Mouse (Mus musculus): ENCODE data around the gene Anapc15. TPM values are rescaled to one million over a fixed set of nuclear protein-coding genes. Genes with fewer than 3 reads are reported as not detected.

Anapc15 gene
- total RNA-seq (2021): 10 to 100 TPM; 28.4 to 35.1 TPM

GRCm38 (mm10) chr7:101863415-101863814 lies at the start of gene Anapc15:
Gene Anapc15 (plus strand): TSS chr7:101863715.
- no peak for DNase-seq (ENCODE audit: extremely low spot score in 1 of 2, low spot score in 1 of 2)

GRCm38 (mm10) chr7:101817861-101818401 lies 45.6 kb upstream of the Anapc15 start, which contains the start of gene Phox2a:
Gene Phox2a (plus strand): TSS chr7:101818313.
- DNase-seq (ENCODE audit: extremely low spot score in 1 of 2, low spot score in 1 of 2): no peak

- DNase-seq (ENCODE audit: extremely low spot score in 1 of 2, low spot score in 1 of 2): no peak
These were observed 43.1 kb upstream of the Anapc15 start for GRCm38 (mm10) chr7:101820295-101821030.

GRCm38 (mm10) chr7:101821571-101822501 lies 41.7 kb upstream of the Anapc15 start:
- peak in 1 of 2 experiments; percentile 18 for DNase-seq (ENCODE audit: extremely low spot score in 1 of 2, low spot score in 1 of 2)

DNA sequence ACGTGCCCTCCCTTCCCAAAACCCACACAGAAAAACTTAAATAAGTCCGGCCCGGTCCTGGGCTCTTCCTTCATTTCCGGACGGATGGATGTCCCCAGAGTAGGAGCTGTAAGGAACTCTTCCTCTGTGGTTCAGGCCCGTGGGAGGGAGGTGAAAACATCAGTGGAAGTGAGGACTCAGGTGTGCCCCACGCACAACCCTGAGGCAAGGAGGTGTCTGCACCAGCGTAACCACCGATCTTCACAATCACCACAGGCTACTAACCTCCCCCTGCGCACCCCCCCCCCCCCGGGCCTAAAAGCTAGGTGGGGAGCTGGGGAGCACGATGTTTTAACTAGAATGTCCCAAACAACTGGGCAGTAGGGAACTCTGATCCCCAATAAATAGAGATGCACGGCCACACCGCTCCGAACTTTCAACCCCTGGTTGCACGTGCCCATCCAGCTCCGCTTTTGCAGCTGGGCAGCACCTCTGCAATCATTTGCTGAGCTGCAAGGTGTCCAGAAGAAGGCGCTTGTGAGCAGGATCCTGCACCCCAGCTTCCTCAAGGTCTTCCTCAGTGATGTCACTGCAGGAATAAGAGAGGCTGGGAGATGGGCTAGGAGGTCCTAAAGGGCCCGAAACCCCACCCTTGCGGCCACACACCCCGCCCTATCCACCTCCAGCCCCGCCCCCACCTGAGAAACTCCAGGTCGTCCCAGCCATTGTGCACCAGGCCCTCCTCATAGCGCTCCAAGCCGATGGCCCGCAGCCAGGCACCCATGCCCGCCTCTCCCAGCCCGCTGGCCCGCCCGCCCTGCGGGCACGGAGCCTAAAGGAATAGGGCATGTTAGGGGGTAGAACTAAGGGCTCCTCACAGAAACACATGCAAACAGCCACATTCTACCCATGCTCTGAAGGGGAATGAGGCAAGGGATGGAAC lies 40.4 kb upstream of the Anapc15 start:
- DNase-seq (ENCODE audit: extremely low spot score in 1 of 2, low spot score in 1 of 2): no peak

- DNase-seq (ENCODE audit: extremely low spot score in 1 of 2, low spot score in 1 of 2): no peak
These were observed 39.5 kb upstream of the Anapc15 start for GRCm38 (mm10) chr7:101823758-101824630.

GRCm38 (mm10) chr7:101830373-101830772 lies 33.1 kb upstream of the Anapc15 start:
- no peak for DNase-seq (ENCODE audit: extremely low spot score in 1 of 2, low spot score in 1 of 2)

DNA sequence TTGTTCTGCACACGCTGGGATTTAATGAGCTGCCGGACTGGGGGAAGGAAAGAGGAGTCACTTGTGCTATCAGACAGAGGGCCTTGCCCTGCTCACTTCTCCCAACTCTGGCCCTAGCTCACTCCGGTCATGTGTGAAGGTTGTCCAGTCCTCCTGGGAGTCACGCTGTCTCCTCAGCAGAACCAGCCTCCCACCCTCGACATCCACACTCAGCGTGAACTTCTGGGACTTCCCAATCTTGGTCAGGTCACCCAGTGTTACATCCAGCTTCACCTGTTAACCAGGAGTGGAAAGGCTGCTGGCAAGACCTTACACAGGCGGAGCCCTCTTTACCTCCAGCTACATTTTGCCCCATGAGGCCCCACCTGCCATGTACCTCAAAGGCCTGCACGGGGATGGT lies 32.1 kb upstream of the Anapc15 start:
- DNase-seq (ENCODE audit: extremely low spot score in 1 of 2, low spot score in 1 of 2): no peak

DNA sequence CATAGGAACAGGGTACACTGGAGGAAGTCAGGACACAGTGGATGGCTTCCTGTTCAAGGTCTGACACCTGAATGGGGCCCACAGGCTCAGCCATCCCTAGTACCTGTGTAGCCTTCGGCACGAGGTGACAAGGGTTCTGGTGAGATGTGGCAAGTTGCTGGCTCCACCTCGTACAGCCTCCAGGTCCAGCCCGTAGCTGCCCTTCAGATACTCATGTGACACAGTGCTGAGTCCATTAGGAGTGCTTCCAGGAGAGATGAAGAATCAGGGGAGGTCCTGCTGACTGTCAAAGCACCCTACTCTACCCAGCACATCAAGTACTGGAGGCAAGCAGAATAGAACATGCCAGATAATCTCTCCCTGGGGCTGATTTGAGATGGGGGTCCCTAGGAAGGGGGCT lies 31.1 kb upstream of the Anapc15 start:
- no peak for DNase-seq (ENCODE audit: extremely low spot score in 1 of 2, low spot score in 1 of 2)

- DNase-seq (ENCODE audit: extremely low spot score in 1 of 2, low spot score in 1 of 2): no peak
These were observed 30.2 kb upstream of the Anapc15 start for GRCm38 (mm10) chr7:101833352-101833751.

DNA sequence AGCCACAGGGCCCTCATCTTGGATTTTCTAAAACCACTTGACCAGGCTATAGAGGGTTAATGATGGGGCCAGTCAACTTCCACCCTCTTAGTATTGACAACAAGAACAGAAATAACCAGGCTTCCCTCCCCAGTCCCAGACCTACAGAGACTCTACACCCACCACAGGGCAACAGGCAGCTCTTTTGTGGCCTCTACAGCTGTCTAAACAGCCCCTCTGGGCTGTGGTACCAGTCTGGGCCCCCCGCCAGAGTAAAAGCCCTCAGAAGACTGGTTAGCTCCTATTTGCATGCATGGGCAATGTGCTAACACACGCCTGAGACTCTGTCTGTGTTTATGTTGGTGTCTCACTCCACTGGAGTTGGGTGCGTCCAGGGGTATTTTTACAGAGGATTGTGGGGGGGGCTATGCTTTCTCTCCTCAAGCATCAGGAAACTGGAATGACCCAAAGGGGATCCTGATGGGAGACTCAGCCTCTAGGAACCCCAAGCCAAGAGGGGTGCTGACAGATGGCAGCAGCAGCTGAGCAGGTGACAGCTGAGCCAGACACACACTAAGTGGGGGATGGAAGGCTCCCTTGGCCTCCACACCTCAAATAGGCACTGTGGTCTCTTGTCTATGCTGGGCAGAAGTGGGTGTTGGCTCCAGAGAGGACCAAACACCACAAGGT lies 29.5 kb upstream of the Anapc15 start:
- no peak for DNase-seq (ENCODE audit: extremely low spot score in 1 of 2, low spot score in 1 of 2)

DNA sequence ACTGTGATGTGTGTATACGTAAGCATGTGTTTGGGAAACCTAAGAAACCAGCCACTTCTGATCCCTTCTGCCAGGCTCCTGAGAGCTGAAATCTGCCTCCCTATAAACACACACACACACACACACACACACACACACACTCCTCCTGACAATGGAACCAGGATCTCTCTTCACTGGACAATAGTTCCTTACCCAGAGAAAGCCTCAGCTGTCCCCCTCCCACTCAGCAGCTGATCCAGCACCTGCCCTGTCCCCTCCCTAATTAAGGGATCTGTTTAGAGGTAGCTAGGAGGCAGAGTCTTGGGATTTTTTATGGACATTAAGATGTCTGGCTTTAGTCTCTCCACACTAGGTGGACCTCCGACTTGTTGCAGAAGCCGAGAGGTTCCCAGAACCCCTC lies 28.6 kb upstream of the Anapc15 start:
- no peak for DNase-seq (ENCODE audit: extremely low spot score in 1 of 2, low spot score in 1 of 2)

GRCm38 (mm10) chr7:101835457-101836109 lies 27.9 kb upstream of the Anapc15 start:
- DNase-seq (ENCODE audit: extremely low spot score in 1 of 2, low spot score in 1 of 2): no peak

- DNase-seq (ENCODE audit: extremely low spot score in 1 of 2, low spot score in 1 of 2): peak; percentile 23 to 60
These were observed 27.0 kb upstream of the Anapc15 start for GRCm38 (mm10) chr7:101836271-101837153.

DNA sequence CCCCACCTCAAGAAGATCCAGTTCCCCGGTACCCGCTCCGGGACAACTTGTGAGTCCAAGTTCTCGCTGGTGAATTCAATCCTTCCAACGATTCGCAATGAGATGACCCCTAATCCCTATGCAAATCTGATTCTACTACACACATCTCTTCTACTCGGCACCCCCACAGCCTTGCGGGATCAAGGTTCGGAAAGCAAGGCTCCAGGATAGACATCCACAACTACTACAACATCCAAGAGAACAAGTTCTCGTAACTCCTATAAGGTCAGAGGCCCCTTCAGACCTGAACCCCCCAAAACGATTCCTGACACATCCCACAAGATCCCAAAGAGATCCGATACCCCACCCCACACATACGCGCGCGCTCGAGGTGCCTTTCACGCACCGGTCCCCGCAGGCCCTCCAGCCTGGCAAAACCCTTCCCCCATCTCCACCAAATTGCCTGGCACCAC lies 26.3 kb upstream of the Anapc15 start:
- no peak for DNase-seq (ENCODE audit: extremely low spot score in 1 of 2, low spot score in 1 of 2)

DNA sequence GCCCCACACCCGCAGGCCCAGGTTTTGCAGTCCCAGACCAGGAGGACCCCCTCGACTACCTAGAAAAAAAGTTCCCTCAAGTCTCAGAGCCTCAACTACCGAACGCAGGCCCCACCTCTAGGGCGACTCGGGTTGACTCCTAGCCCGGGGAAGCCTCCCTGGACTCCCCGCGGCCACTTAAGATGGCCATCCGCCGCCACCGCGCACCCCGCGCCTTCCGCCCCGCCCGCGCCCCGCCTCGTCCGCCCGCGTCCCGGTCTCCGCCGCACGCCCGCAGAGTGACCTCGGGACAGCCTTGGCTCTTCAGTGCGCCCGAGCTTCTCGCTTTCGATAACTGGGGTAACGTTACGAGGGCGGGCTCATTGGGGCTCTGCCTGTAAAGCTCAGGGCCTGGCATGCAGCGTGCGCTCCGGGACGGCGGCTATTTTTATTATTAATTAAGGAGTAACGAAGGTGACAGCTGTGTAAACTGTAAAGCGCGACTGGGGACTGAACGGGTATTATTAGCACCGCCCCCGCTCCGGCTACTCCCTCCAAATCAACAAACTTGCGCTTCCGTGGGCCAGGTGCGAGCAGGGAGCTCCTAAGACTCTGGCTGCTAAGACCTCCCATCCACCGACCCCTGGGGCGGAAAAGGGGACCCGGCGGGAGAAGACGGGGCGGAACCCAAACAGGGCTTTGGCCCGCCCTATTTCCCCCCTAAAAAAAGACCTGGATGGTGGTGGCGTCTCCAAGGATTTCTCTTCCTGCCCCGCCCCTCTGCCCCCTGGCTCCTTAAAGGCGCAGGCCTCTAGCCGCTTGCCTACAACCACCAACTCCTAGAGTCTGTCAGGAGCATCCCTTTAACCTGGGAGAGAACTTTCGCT lies 25.7 kb upstream of the Anapc15 start, which contains the start of gene Inppl1:
Gene Inppl1 (minus strand): TSS at position 624 of the 866 bp plus-strand sequence.
- peak; percentile 29 to 56 for DNase-seq (ENCODE audit: extremely low spot score in 1 of 2, low spot score in 1 of 2)

All from layer of hippocampus, postnatal 25 days (tissue).